Mouse (Mus musculus) intestine, postnatal 0 days (tissue): ENCODE measurements around the gene Xk. TPM values are rescaled to one million over a fixed set of nuclear protein-coding genes. Genes with fewer than 3 reads are reported as not detected.
"Not testable (repeated sequence)": the region's sequence is repeated elsewhere in the genome, so short reads cannot be mapped to it uniquely, and the experiment has no call there.

ENCODE experiments used
- ATAC-seq: fragments of 200-750 bp; cut with Nextera tagmentation; 2 replicates; pipeline ENCODE4 v1.8.0; 2017; ENCODE audit warnings: mild to moderate bottlenecking, moderate TSS enrichment, moderate library complexity
- H3K27ac ChIP-seq: fragments of 300-500 bp; sonication (generic); 2 replicates; pipeline ENCODE4 v1.5.1; 2014; ENCODE audit warnings: mild to moderate bottlenecking, low read depth, low read length, moderate library complexity
- H3K27me3 ChIP-seq: fragments of 300-500 bp; sonication (generic); replicated peaks from 2 replicates; pipeline ENCODE4 v1.6.1; 2014; ENCODE audit warnings: low read length, mixed read lengths; ENCODE audit not compliant: control insufficient read depth, insufficient read depth
- H3K36me3 ChIP-seq: fragments of 300-500 bp; sonication (generic); 2 replicates; pipeline ENCODE4 v1.6.1; 2014; ENCODE audit warnings: mild to moderate bottlenecking, moderate library complexity; ENCODE audit not compliant: control insufficient read depth, insufficient read depth
- H3K4me1 ChIP-seq: fragments of 300-500 bp; sonication (generic); replicated peaks from 2 replicates; pipeline ENCODE4 v1.6.1; 2014; ENCODE audit warnings: antibody characterized with exemption, low read length, mixed read lengths; ENCODE audit not compliant: control insufficient read depth, insufficient read depth
- H3K4me2 ChIP-seq: fragments of 300-500 bp; sonication (generic); replicated peaks from 2 replicates; pipeline ENCODE4 v1.6.1; 2014; ENCODE audit warnings: low read depth, mild to moderate bottlenecking, moderate library complexity
- H3K4me3 ChIP-seq: fragments of 300-500 bp; sonication (generic); 2 replicates; pipeline ENCODE4 v1.5.1; 2014; ENCODE audit warnings: low read depth, low read length
- H3K9ac ChIP-seq: fragments of 300-500 bp; sonication (generic); 2 replicates; pipeline ENCODE4 v1.6.1; 2014; ENCODE audit warnings: mild to moderate bottlenecking, low read depth, low read length
- H3K9me3 ChIP-seq: fragments of 300-500 bp; sonication (generic); 2 replicates; pipeline ENCODE4 v1.6.1; 2016; ENCODE audit warnings: mixed run types; ENCODE audit not compliant: control insufficient read depth
- CTCF ChIP-seq: sonication (generic); IDR thresholded peaks from 2 replicates; pipeline ENCODE4 v1.5.1; 2016; ENCODE audit warnings: low read depth, mild to moderate bottlenecking, control low read depth, antibody characterized with exemption, moderate library complexity
- WGBS: fragments of 180-500 bp; shearing (Covaris S2); extraction: QIAGEN DNeasy Blood & Tissue Kit; methylation state at CpG from one replicate; pipeline ENCODE4 v1.1.7; 2014; 5-methylcytosine and 5-hydroxymethylcytosine counted together
- polyA plus RNA-seq: library from polyadenylated mRNA; unstranded; fragments of >200 nt; fragmentation: Nextera tagmentation; extraction: Ambion mirVana; gene quantifications from 2 replicates; pipeline ENCODE4 v1.2.1, GENCODE M21; 2015

Gene Xk
- polyA plus RNA-seq, 1 experiment from 2014 or later: 6.7 TPM

- no peak for TF ChIP-seq CTCF
- Histone ChIP-seq H3K9ac (no peak overlapping the region), H3K4me1 (no peaks in the 10 kb centered on the region), H3K27me3 (no peaks in the 10 kb centered on the region), H3K36me3 (no peaks in the 10 kb centered on the region), H3K4me2 (no peak overlapping the region), H3K4me3 (no peak overlapping the region), H3K9me3 (no peaks in the 10 kb centered on the region), H3K27ac (no peak overlapping the region)
- 73% methylated on average over 5 of the region's 5 CpGs for WGBS
- ATAC-seq: no peak
Observed at GRCm38 (mm10) chrX:9302791-9303190, 30.2 kb downstream of the Xk start.

DNA sequence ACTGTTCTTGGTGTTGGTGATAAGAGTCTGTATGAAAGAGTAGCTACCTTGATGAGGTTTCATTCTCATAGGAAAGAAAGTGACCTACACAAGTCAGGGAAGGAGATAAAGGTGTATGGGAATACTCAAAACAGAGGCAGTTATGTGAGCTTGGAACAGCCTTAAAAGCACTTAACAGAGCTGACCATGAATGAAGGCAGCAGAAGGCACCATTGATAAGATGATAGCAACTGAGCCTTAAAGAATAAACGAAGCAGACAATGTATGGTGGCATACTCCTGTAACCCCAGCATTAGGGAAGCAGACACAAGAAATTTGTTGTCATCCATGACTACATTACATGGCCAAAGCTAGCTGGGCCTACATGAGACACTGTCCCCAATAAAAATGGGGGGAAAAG is 30.9 kb downstream of the Xk start:
- no peak overlapping the region for H3K27ac ChIP-seq
- no peak overlapping the region for H3K9ac ChIP-seq
- no peaks in the 10 kb centered on the region for H3K4me1 ChIP-seq
- no peak overlapping the region for H3K4me2 ChIP-seq
- H3K27me3 ChIP-seq: no peaks in the 10 kb centered on the region
- WGBS: 54% methylated on average over 1 of the region's 1 CpGs
- ATAC-seq: no peak
- TF ChIP-seq CTCF: no peak
- no peaks in the 10 kb centered on the region for H3K9me3 ChIP-seq
- no peak overlapping the region for H3K4me3 ChIP-seq
- no peaks in the 10 kb centered on the region for H3K36me3 ChIP-seq

GRCm38 (mm10) chrX:9316457-9316856 is 43.9 kb downstream of the Xk start:
- H3K4me3 ChIP-seq, H3K27ac ChIP-seq, ATAC-seq, H3K9me3 ChIP-seq, H3K27me3 ChIP-seq, H3K9ac ChIP-seq, H3K36me3 ChIP-seq, H3K4me1 ChIP-seq, H3K4me2 ChIP-seq: not testable (repeated sequence)

DNA sequence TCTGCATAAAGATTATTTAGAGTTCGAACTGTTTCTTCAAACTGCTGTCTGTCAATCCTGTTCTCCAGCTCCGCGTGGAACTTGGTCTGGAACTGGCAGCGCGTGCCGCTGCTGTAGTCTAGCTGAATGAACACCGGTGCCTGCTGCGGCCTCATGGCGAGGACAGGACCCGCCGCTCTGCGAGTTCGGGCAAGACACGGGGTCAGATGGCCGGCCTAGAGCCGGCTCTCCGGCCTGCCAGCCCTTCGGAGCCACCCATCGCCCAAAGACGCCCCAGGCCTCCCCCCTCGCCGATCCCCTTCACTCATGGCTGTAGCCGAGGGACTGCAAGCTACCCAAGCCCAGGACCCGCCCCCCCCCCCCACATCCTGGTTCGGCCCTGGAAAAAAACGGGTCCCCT is 55.4 kb downstream of the Xk start:
- not testable (repeated sequence) for H3K27ac ChIP-seq, H3K9ac ChIP-seq, H3K4me3 ChIP-seq, H3K27me3 ChIP-seq, H3K4me1 ChIP-seq, ATAC-seq, H3K9me3 ChIP-seq, H3K4me2 ChIP-seq, H3K36me3 ChIP-seq
- WGBS: 86% methylated on average over 26 of the region's 26 CpGs

DNA sequence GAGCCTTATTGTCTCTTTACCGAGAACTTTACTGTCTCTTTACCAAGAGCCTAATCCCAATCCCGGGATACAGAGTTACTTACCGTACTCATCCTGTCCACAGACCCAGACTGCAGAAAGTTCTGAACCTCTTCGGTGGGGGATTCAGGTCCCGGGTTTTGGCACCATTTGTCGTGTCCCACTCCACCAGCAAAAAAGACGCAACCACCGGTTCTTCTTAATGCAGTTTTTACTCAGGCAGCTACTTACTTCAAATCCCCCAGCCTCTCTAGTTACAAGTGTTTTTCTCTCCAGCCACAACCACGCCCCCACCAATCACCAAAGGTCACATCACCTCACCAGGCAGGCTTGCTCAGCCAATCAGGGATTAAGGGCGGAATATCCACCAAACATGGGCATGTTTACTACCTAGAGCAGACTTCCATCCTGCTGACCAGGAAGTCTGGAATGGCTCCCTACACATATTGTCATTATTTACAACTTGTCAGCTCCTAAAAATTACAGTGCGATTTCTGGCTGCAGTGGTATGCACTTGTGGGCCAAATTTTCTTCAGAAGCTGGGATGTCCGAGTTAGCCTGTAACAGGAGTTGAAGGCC is 59.9 kb downstream of the Xk start:
- H3K27me3 ChIP-seq, H3K27ac ChIP-seq, H3K9ac ChIP-seq, ATAC-seq, H3K4me3 ChIP-seq, H3K4me1 ChIP-seq, H3K4me2 ChIP-seq, H3K36me3 ChIP-seq, H3K9me3 ChIP-seq: not testable (repeated sequence)
- WGBS: 84% methylated on average over 12 of the region's 12 CpGs

DNA sequence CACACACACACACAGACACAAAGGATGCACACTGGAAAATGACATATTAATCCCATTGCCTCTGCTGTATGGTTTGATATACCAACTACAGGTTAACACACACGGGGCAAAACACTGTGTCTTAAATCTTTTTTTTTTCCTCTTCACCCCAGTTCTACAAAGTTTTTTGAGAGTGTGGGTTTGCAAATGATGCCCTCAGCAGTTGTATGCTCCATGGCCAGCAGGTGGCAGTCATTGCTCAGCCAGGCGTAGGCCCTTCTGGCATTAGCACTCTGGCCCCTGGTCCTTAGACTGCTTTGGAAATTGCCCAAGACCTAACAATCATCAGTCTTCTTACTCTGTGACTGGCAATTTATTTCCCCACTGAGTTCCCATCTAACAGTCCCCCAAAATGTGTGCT is 60.5 kb downstream of the Xk start:
- not testable (repeated sequence) for H3K4me2 ChIP-seq, H3K9me3 ChIP-seq, H3K9ac ChIP-seq, H3K27me3 ChIP-seq, ATAC-seq, H3K4me3 ChIP-seq, H3K36me3 ChIP-seq, H3K4me1 ChIP-seq, H3K27ac ChIP-seq
- TF ChIP-seq CTCF: peak; percentile 45
- WGBS: 17% methylated on average over 2 of the region's 2 CpGs

DNA sequence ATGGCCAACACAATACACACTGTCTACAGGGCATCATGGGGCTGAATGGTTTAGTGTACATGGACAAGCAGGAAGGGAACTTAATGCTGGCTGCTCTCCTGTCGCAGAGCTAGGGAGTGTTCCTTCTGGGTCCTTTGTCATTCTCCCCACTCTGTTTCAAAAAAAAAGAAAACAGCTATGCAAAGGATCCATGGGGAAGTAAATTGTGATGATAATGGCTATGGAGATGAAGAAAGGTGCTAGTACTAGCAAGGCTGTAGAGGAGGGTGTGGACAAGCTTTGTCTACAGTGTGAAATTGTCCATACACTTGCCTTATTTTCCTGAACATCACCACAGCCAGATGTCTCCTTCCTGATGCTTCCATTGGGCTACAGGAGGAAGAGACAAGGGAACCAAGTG is 62.4 kb downstream of the Xk start:
- not testable (repeated sequence) for H3K27me3 ChIP-seq, H3K27ac ChIP-seq, H3K4me3 ChIP-seq, H3K9ac ChIP-seq, H3K4me1 ChIP-seq, ATAC-seq, H3K36me3 ChIP-seq, H3K4me2 ChIP-seq, H3K9me3 ChIP-seq
- WGBS: 77% methylated on average over 1 of the region's 1 CpGs

GRCm38 (mm10) chrX:9350327-9350726 is 77.8 kb downstream of the Xk start, which contains the start of gene H2al1k:
Gene H2al1k (plus strand): TSS chrX:9350627.
- not testable (repeated sequence) for H3K27me3 ChIP-seq, H3K4me3 ChIP-seq, ATAC-seq, H3K9ac ChIP-seq, H3K9me3 ChIP-seq, H3K4me1 ChIP-seq, H3K36me3 ChIP-seq, H3K4me2 ChIP-seq, H3K27ac ChIP-seq
- no CpG with 5 or more reads among the region's 2 CpGs for WGBS
